In genomic region chr13:63595869-63596268, GRCm38 (mm10) we compare ENCODE assay signal across 24 mouse cellular contexts. TPM values are rescaled to one million over a fixed set of nuclear protein-coding genes. Genes with fewer than 3 reads are reported as not detected.
DNase-seq lines count a peak whose midpoint lies in the region; ATAC-seq and TF ChIP-seq lines count a peak whose summit lies in the region.
"Had no signal": no experiment of that assay in that cellular context is flagged by ENCODE, and none has a peak within 500 bp of the region (broad histone marks: within the 10 kb centered on the region; RNA-seq: fewer than 3 reads in every experiment).

No protein-coding gene starts in this region.

- WGBS in forebrain, embryonic 10.5 days = 79% methylated on average over 7 of the region's 7 CpGs
- 76% methylated on average over 7 of the region's 7 CpGs for WGBS in forebrain, postnatal 0 days
- 41% methylated on average over 7 of the region's 7 CpGs for WGBS in limb, embryonic 15.5 days
- WGBS in limb, embryonic 10.5 days = 65% methylated on average over 7 of the region's 7 CpGs

- no peak for ATAC-seq in forebrain, postnatal 0 days
- ATAC-seq in limb, embryonic 15.5 days (ENCODE audit: insufficient number of reproducible peaks, low FRiP score, low TSS enrichment, low read depth) = no peak
- ATAC-seq in granulocyte monocyte progenitor cell, adult 5-6 weeks (replicated peaks; ENCODE audit: poor library complexity, severe bottlenecking) = peak; percentile 50
- ATAC-seq: CD4-positive, CD25-positive, alpha-beta regulatory T cell, adult 4 months; forebrain, embryonic 15.5 days; intestine, postnatal 0 days had no signal

- no peak overlapping the region for H3K4me3 ChIP-seq in forebrain, embryonic 10.5 days
- no peak overlapping the region for H3K4me3 ChIP-seq in forebrain, postnatal 0 days (ENCODE audit: low read depth, low read length)
- H3K4me3 ChIP-seq in limb, embryonic 15.5 days = no peak overlapping the region
- H3K4me3 ChIP-seq in limb, embryonic 10.5 days = no peak overlapping the region
- H3K4me3 ChIP-seq: embryonic facial prominence, embryonic 13.5 days; forebrain, embryonic 15.5 days; hindbrain, embryonic 13.5 days; kidney, embryonic 15.5 days; liver, embryonic 13.5 days; midbrain, embryonic 12.5 days; neural tube, embryonic 12.5 days had no signal

- no peak overlapping the region for H3K4me2 ChIP-seq in forebrain, postnatal 0 days (ENCODE audit: low read depth)
- no peak overlapping the region for H3K4me2 ChIP-seq in limb, embryonic 15.5 days
- H3K4me2 ChIP-seq: embryonic facial prominence, embryonic 13.5 days; forebrain, embryonic 15.5 days; hindbrain, embryonic 13.5 days; kidney, embryonic 15.5 days; liver, embryonic 13.5 days; midbrain, embryonic 12.5 days; neural tube, embryonic 12.5 days had no signal

- peaks cover 4% of the 10 kb centered on the region for H3K27me3 ChIP-seq in forebrain, embryonic 10.5 days (ENCODE audit: poor library complexity, severe bottlenecking)
- H3K27me3 ChIP-seq in forebrain, postnatal 0 days (ENCODE audit: insufficient read depth, low read length) = no peaks in the 10 kb centered on the region
- H3K27me3 ChIP-seq in limb, embryonic 15.5 days = no peaks in the 10 kb centered on the region
- no peaks in the 10 kb centered on the region for H3K27me3 ChIP-seq in limb, embryonic 10.5 days (ENCODE audit: low read depth, poor library complexity, severe bottlenecking)
- H3K27me3 ChIP-seq: embryonic facial prominence, embryonic 13.5 days; forebrain, embryonic 15.5 days; hindbrain, embryonic 13.5 days; kidney, embryonic 15.5 days; liver, embryonic 13.5 days; neural tube, embryonic 12.5 days; Patski had no signal

- intact Hi-C loops in heart, postnatal 14 days (cut with DNase I) = loop anchor here (5.0 kb wide), 1 partner anchor 46 kb away; no protein-coding TSS in a partner anchor

- no peaks in the 10 kb centered on the region for H3K36me3 ChIP-seq in forebrain, embryonic 10.5 days (replicated peaks)
- H3K36me3 ChIP-seq in forebrain, postnatal 0 days (ENCODE audit: insufficient read depth) = no peaks in the 10 kb centered on the region
- no peaks in the 10 kb centered on the region for H3K36me3 ChIP-seq in limb, embryonic 15.5 days
- H3K36me3 ChIP-seq in limb, embryonic 10.5 days = no peaks in the 10 kb centered on the region
- H3K36me3 ChIP-seq: embryonic facial prominence, embryonic 13.5 days; forebrain, embryonic 15.5 days; hindbrain, embryonic 13.5 days; kidney, embryonic 15.5 days; liver, embryonic 13.5 days; midbrain, embryonic 12.5 days; neural tube, embryonic 12.5 days had no signal

- DNase-seq in forebrain, embryonic 10.5 days (ENCODE audit: extremely low spot score, low spot score) = no peak
- DNase-seq in forebrain, postnatal 0 days = no peak
- DNase-seq in limb, embryonic 10.5 days (ENCODE audit: low spot score) = no peak
- peak; percentile 2 to 6 for DNase-seq in heart, postnatal 14 days
- no peak for DNase-seq in spleen, adult 18-20 months
- DNase-seq in frontal cortex, postnatal 10 days (ENCODE audit: low spot score in 2 of 2) = no peak
- DNase-seq: adrenal gland, adult 8-10 months; cerebellum, adult 9-11 months; kidney, postnatal 4 days; layer of hippocampus, adult 9-11 months; liver, embryonic 13.5 days; right cerebral cortex, adult 18-20 months had no signal

- H3K9me3 ChIP-seq in forebrain, embryonic 10.5 days = no peaks in the 10 kb centered on the region
- H3K9me3 ChIP-seq in forebrain, postnatal 0 days (ENCODE audit: low read length) = no peaks in the 10 kb centered on the region
- H3K9me3 ChIP-seq in limb, embryonic 15.5 days = no peaks in the 10 kb centered on the region
- no peaks in the 10 kb centered on the region for H3K9me3 ChIP-seq in limb, embryonic 10.5 days (replicated peaks)
- H3K9me3 ChIP-seq: embryonic facial prominence, embryonic 13.5 days; forebrain, embryonic 15.5 days; hindbrain, embryonic 13.5 days; kidney, embryonic 15.5 days; liver, embryonic 13.5 days; midbrain, embryonic 12.5 days; neural tube, embryonic 12.5 days had no signal

- no peak for TF ChIP-seq CTCF in forebrain, postnatal 0 days (IDR thresholded peaks at IDR 0.05; ENCODE audit: low read depth)

- H3K4me1 ChIP-seq in forebrain, embryonic 10.5 days = peaks cover 13% of the 10 kb centered on the region
- H3K4me1 ChIP-seq in forebrain, postnatal 0 days (ENCODE audit: insufficient read depth) = no peaks in the 10 kb centered on the region
- H3K4me1 ChIP-seq in limb, embryonic 15.5 days = no peaks in the 10 kb centered on the region
- peaks cover 8% of the 10 kb centered on the region for H3K4me1 ChIP-seq in limb, embryonic 10.5 days
- H3K4me1 ChIP-seq: embryonic facial prominence, embryonic 13.5 days; liver, embryonic 13.5 days had no signal

- 0 out of 2 replicates have a peak overlapping the region, but pooled peaks have one; percentile 30 for H3K27ac ChIP-seq in forebrain, embryonic 10.5 days
- no peak overlapping the region for H3K27ac ChIP-seq in forebrain, postnatal 0 days (ENCODE audit: low read depth, low read length)
- peak overlapping the region; percentile 44; the same call in 1 of the 2 replicates for H3K27ac ChIP-seq in limb, embryonic 15.5 days
- no peak overlapping the region for H3K27ac ChIP-seq in limb, embryonic 10.5 days
- H3K27ac ChIP-seq: embryonic facial prominence, embryonic 13.5 days; forebrain, embryonic 15.5 days; hindbrain, embryonic 13.5 days; kidney, embryonic 15.5 days; liver, embryonic 13.5 days; macrophage; midbrain, embryonic 12.5 days; neural tube, embryonic 12.5 days had no signal

- H3K9ac ChIP-seq in forebrain, postnatal 0 days = no peak overlapping the region
- no peak overlapping the region for H3K9ac ChIP-seq in limb, embryonic 15.5 days
- H3K9ac ChIP-seq: embryonic facial prominence, embryonic 13.5 days; forebrain, embryonic 15.5 days; hindbrain, embryonic 13.5 days; kidney, embryonic 15.5 days; liver, embryonic 13.5 days; midbrain, embryonic 12.5 days; neural tube, embryonic 12.5 days had no signal

RNA-seq across cellular contexts. Expression of gene Ptch1, which starts 22.5 kb away (rescaled TPM):
- polyA plus RNA-seq in forebrain, embryonic 10.5 days (2016; fragmentation: Nextera tagmentation; extraction: Ambion mirVana) = 21.0 and 23.6 TPM in 2 replicates
- total RNA-seq in forebrain, postnatal 0 days (2014; rRNA removed) = 11.7 and 26.5 TPM in 2 replicates
- 2.7 and 4.8 TPM in 2 replicates for polyA plus RNA-seq in forebrain, postnatal 0 days (2015; fragmentation: Nextera tagmentation; extraction: Ambion mirVana)
- polyA plus RNA-seq in limb, embryonic 15.5 days (2015; fragmentation: Nextera tagmentation; extraction: Ambion mirVana) = 17.4 and 19.5 TPM in 2 replicates
- 18.2 and 19.0 TPM in 2 replicates for polyA plus RNA-seq in limb, embryonic 10.5 days (2016; fragmentation: Nextera tagmentation; extraction: Ambion mirVana)
- total RNA-seq in granulocyte monocyte progenitor cell, adult 5-6 weeks (2014; fragmentation: Nextera tagmentation) = 9.1 and 14.0 TPM in 2 replicates
- 6.6 and 7.7 TPM in 2 replicates for total RNA-seq in granulocyte monocyte progenitor cell, adult 5-6 weeks (2017)
- total RNA-seq in heart, postnatal 14 days (2021) = 10 to 100 TPM; 12.0 to 16.1 TPM

Comparison
In these comparisons a context has a peak if more than half of its experiments do, and no peak if none do; other contexts are left out.
1. H3K27ac ChIP-seq: peak in forebrain, embryonic 10.5 days (single experiment) and limb, embryonic 15.5 days (single experiment); none in forebrain, postnatal 0 days (single experiment) and limb, embryonic 10.5 days (single experiment).
2. DNase-seq: peak in heart, postnatal 14 days (2 of 2); none in forebrain, embryonic 10.5 days (single experiment), forebrain, postnatal 0 days (single experiment), limb, embryonic 10.5 days (single experiment), spleen, adult 18-20 months (0 of 2) and frontal cortex, postnatal 10 days (0 of 2).